23 mouse cellular contexts compared by ENCODE assay signal in the genomic region with DNA sequence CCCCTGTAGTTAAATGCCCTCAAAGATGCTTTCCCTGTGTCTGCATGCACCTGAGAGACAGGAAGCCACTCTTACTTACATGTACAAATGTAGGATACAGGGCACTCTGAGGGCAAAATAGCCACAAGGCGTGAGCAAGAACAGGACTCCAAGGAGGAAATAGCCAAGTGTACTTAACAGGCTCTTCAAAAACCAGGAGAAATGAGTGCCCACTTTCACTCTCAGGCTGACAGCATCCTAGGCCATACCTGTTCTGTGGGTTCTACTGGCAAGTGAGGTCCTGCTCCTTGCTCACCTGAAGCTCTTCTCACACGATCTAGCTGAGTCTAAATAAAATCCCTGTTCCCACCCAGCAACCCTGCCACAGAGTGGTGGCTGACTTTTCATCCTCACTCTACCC. TPM values are rescaled to one million over a fixed set of nuclear protein-coding genes. Genes with fewer than 3 reads are reported as not detected.
"Had no signal": no experiment of that assay in that cellular context is flagged by ENCODE, and none has a peak within 500 bp of the region (broad histone marks: within the 10 kb centered on the region; RNA-seq: fewer than 3 reads in every experiment).

No protein-coding gene starts in this region.

- H3K9me3 ChIP-seq: liver, embryonic 12.5 days; megakaryocyte, embryonic 14.5 days; midbrain, embryonic 13.5 days; neural tube, embryonic 13.5 days; neural tube, embryonic 15.5 days had no signal

- ATAC-seq: liver, embryonic 12.5 days; midbrain, embryonic 13.5 days; midbrain, embryonic 16.5 days had no signal

- H3K27me3 ChIP-seq: liver, embryonic 12.5 days; megakaryocyte, embryonic 14.5 days; midbrain, embryonic 13.5 days; neural tube, embryonic 13.5 days; neural tube, embryonic 15.5 days had no signal

- H3K4me2 ChIP-seq: liver, embryonic 12.5 days; lung, embryonic 14.5 days; midbrain, embryonic 11.5 days; midbrain, embryonic 13.5 days; neural tube, embryonic 13.5 days; neural tube, embryonic 15.5 days had no signal

- H3K4me3 ChIP-seq: liver, embryonic 12.5 days; megakaryocyte, embryonic 14.5 days; midbrain, embryonic 13.5 days; myocyte; neural tube, embryonic 13.5 days; neural tube, embryonic 15.5 days had no signal

- H3K9ac ChIP-seq: liver, embryonic 12.5 days; liver, embryonic 14.5 days; lung, embryonic 14.5 days; midbrain, embryonic 13.5 days; neural tube, embryonic 13.5 days; neural tube, embryonic 15.5 days had no signal

- DNase-seq: liver; lung, embryonic 14.5 days; retina, postnatal 1 day; right cerebral cortex, adult 18-20 months; right cerebral cortex, postnatal 25 days; right cerebral cortex, postnatal 4 days; spleen, adult 18-20 months; thymus, adult 2 months; thymus, postnatal 25 days; thymus, postnatal 4 days had no signal

- H3K27ac ChIP-seq: liver, embryonic 12.5 days; liver, embryonic 14.5 days; macrophage; midbrain, embryonic 13.5 days; neural tube, embryonic 13.5 days; neural tube, embryonic 15.5 days had no signal

RNA-seq across cellular contexts. Expression of a gene that starts 39.2 kb away (rescaled TPM):
- total RNA-seq: megakaryocyte progenitor cell, adult 5-6 weeks had no signal
- polyA plus RNA-seq: liver, embryonic 12.5 days; liver, embryonic 14.5 days; liver, embryonic 16.5 days; macrophage; midbrain, embryonic 11.5 days; testis, adult 2 months had no signal
